Mouse (Mus musculus) liver, embryonic 14.5 days (tissue): Measurements from ENCODE around the gene Vipr1. TPM values are rescaled to one million over a fixed set of nuclear protein-coding genes. Genes with fewer than 3 reads are reported as not detected.

ENCODE experiments used
- ATAC-seq: fragments of 200-750 bp; cut with Nextera tagmentation; 2 replicates; pipeline ENCODE4 v1.8.0; 2017; ENCODE audit warnings: moderate number of reproducible peaks, mild to moderate bottlenecking, moderate library complexity; ENCODE audit not compliant: insufficient read depth
- DNase-seq, 3 experiments: peaks; one replicate each; pipeline ENCODE4 v3.0.0-alpha.2; 2012 to 2013; ENCODE audit warnings: low read depth in 3 of 3, low spot score in 3 of 3
- H3K27ac ChIP-seq: fragments of 300-500 bp; sonication (generic); 2 replicates; pipeline ENCODE4 v1.5.1; 2014; ENCODE audit warnings: moderate library complexity, mild to moderate bottlenecking, control low read depth, inconsistent platforms
- H3K27me3 ChIP-seq: fragments of 300-500 bp; sonication (generic); 2 replicates; pipeline ENCODE4 v1.6.1; 2014; ENCODE audit warnings: mild to moderate bottlenecking, low read length, moderate library complexity; ENCODE audit not compliant: control insufficient read depth, insufficient read depth
- H3K36me3 ChIP-seq: fragments of 300-500 bp; sonication (generic); replicated peaks from 2 replicates; pipeline ENCODE4 v1.6.1; 2014; ENCODE audit warnings: low read depth; ENCODE audit not compliant: control insufficient read depth, insufficient read depth
- H3K4me1 ChIP-seq, 2 experiments: fragments of 200-500 bp in 1 of 2; fragments of 300-500 bp in 1 of 2; sonication (generic) in 1 of 2; replicated peaks; 2 replicates each; pipeline ENCODE4 v1.6.1; 2012 to 2014; ENCODE audit warnings: antibody characterized with exemption in 1 of 2, inconsistent platforms in 1 of 2, low read length in 1 of 2; ENCODE audit not compliant: control insufficient read depth in 2 of 2, insufficient read depth in 2 of 2
- H3K4me2 ChIP-seq: fragments of 300-500 bp; sonication (generic); 2 replicates; pipeline ENCODE4 v1.6.1; 2014; ENCODE audit warnings: low read depth, mild to moderate bottlenecking, control low read depth, moderate library complexity
- H3K4me3 ChIP-seq, 2 experiments: fragments of 200-500 bp in 1 of 2; fragments of 300-500 bp in 1 of 2; sonication (generic) in 1 of 2; 2 replicates each; pipeline ENCODE4 v1.5.1; 2012 to 2014; ENCODE audit warnings: low read depth in 2 of 2, low read length in 2 of 2, mild to moderate bottlenecking in 2 of 2, control low read depth in 1 of 2, inconsistent platforms in 1 of 2, moderate library complexity in 1 of 2; ENCODE audit not compliant: insufficient read depth in 1 of 2
- H3K9ac ChIP-seq: fragments of 300-500 bp; sonication (generic); replicated peaks from 2 replicates; pipeline ENCODE4 v1.6.1; 2014; ENCODE audit warnings: mild to moderate bottlenecking, control low read depth, moderate library complexity
- H3K9me3 ChIP-seq: fragments of 300-500 bp; sonication (generic); 2 replicates; pipeline ENCODE4 v1.6.1; 2016; ENCODE audit warnings: low read length, mixed read lengths; ENCODE audit not compliant: control insufficient read depth
- CTCF ChIP-seq: IDR thresholded peaks from 2 replicates; pipeline ENCODE4 v1.5.1; 2016; ENCODE audit warnings: antibody characterized with exemption, low read depth, control low read depth
- EP300 ChIP-seq: IDR thresholded peaks from 2 replicates; pipeline ENCODE4 v1.6.1; 2016; ENCODE audit warnings: antibody characterized with exemption, low read depth
- WGBS: fragments of 180-500 bp; shearing (Covaris S2); extraction: QIAGEN DNeasy Blood & Tissue Kit; methylation state at CpG from one replicate; pipeline ENCODE4 v1.1.7; 2014; ENCODE audit not compliant: insufficient replicate concordance; 5-methylcytosine and 5-hydroxymethylcytosine counted together
- polyA plus RNA-seq, 2 experiments: library from polyadenylated mRNA; depleted of rRNA in 1 of 2; stranded (reverse) in 1 of 2; unstranded in 1 of 2; fragments of >200 nt; fragmentation: Nextera tagmentation in 1 of 2; extraction: Ambion mirVana in 1 of 2; gene quantifications; 2 replicates each; pipeline versions ENCODE4 v1.2.1 to v1.2.3; 2012 to 2014

Gene Vipr1
- polyA plus RNA-seq, 2 experiments: 0.26 to 0.46 TPM

DNA sequence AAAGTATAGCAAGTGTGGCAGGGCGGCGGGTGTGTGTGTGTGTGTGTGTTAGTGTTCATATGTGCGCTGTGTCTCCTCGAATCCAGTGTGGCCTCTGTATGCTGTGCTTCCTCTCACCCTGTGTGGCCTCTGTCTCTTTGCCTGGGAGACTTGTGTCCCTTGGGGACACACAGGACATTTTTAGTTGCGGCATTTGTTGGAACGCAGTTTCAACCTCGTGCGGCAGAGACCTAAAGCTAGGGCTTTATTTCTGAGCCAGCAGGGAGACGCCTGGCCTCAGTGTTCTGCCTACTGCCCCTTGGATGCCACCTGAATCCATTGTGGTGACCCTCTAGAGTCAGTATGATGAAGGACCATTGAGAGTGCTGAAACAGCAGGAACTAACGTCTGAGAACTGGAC lies 9.6 kb upstream of the Vipr1 start:
- no peak for DNase-seq
- no peak for ATAC-seq
- H3K9me3 ChIP-seq: no peaks in the 10 kb centered on the region
- no peaks in the 10 kb centered on the region for H3K36me3 ChIP-seq
- no peak overlapping the region for H3K9ac ChIP-seq
- TF ChIP-seq CTCF (no peak), EP300 (no peak)
- no peaks in the 10 kb centered on the region for H3K4me1 ChIP-seq
- H3K4me3 ChIP-seq: no peak overlapping the region
- H3K27ac ChIP-seq: no peak overlapping the region
- no peak overlapping the region for H3K4me2 ChIP-seq
- H3K27me3 ChIP-seq: no peaks in the 10 kb centered on the region
- WGBS: 76% methylated on average over 10 of the region's 10 CpGs

DNA sequence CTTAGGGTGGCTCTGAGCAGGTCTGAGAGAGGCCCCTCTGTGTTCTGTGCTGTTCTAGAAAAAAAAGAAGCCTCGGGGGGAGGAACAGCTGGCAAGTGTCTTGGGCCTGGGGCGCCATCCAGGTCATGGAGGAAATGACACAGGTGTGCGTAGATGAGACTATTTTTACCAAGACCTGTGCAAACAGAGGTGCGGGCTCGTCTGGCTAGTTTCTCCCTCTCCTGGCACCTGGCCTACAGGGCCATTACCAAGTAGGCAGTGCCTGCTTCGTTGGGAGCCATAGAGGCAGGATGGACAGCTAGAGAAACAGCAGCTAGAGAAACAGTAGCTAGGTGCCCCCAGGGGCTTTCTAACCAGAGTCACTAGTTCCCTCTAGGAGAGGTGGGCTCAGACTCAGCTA lies 9.2 kb upstream of the Vipr1 start:
- DNase-seq (no peak), ATAC-seq (no peak)
- Histone ChIP-seq H3K4me1 (no peaks in the 10 kb centered on the region), H3K4me2 (no peak overlapping the region), H3K27ac (no peak overlapping the region), H3K9ac (no peak overlapping the region), H3K4me3 (no peak overlapping the region), H3K9me3 (no peaks in the 10 kb centered on the region), H3K27me3 (no peaks in the 10 kb centered on the region), H3K36me3 (no peaks in the 10 kb centered on the region)
- WGBS: 51% methylated on average over 6 of the region's 6 CpGs
- TF ChIP-seq CTCF: no peak
- TF ChIP-seq EP300: no peak

DNA sequence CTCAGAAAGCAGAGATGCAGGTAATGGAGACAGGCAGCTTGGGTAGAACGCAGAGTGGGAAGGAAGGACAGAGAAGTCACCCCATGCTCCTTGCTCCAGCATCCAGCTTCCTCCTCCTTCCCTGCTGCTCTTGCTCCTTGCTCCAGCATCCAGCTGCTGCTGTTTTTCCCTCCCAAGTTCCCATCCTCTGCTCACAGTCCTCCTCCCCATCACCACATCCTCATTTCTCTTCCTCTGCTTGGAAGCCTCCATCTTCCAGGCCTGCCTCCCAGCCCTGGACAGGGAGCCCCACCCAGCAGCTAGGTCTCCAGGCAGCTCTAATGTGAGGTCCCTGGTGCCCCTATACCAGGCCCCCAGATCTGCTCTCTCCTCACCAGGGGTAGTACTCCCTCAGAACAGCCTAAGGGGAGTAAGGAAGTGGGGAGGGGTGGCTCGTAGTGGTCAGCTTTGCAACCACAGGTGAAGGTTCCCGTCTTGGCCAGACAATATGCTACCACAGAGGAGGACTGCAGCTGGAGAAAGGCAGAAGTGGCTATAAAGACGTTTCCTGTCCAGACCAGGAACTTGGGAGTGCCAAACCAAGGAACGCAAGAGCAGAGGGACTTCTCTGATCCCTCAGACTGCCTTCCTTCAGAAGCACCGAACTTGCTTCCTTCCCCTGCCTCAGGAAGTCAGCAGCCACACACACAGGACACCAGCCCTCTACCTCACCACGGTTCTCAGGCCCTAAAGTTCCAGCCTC lies 6.5 kb upstream of the Vipr1 start:
- Histone ChIP-seq H3K9me3 (no peaks in the 10 kb centered on the region), H3K9ac (no peak overlapping the region), H3K27me3 (peaks cover 6% of the 10 kb centered on the region), H3K27ac (no peak overlapping the region), H3K4me3 (no peak overlapping the region), H3K36me3 (no peaks in the 10 kb centered on the region), H3K4me2 (no peak overlapping the region), H3K4me1 (no peaks in the 10 kb centered on the region)
- no peak for DNase-seq
- no peak for ATAC-seq
- no peak for TF ChIP-seq CTCF
- TF ChIP-seq EP300: no peak
- WGBS: 17% methylated on average over 7 of the region's 7 CpGs

DNA sequence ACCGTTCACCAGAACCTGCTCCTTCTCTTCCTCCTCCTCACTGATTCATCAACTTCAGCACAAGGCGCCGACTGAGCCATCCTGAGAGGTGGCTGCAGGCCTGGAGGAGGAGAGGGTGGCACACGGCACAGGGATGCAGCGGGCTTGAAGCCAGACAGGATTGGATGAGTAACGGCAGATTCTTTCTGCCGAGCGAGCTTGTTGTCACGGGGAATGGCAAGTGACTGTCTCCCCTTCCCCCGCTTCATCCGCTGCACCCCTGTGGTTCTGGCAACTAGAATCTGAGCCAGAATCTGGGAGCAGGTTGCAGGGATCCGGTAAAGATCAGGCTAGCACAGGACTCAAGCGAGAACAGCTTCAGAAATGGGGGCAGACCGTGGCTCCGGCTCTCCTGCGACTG lies 2.7 kb upstream of the Vipr1 start:
- WGBS: 64% methylated on average over 16 of the region's 16 CpGs
- H3K4me2 ChIP-seq: no peak overlapping the region
- H3K9me3 ChIP-seq: no peaks in the 10 kb centered on the region
- no peaks in the 10 kb centered on the region for H3K36me3 ChIP-seq
- peaks cover 38% of the 10 kb centered on the region for H3K27me3 ChIP-seq
- no peaks in the 10 kb centered on the region for H3K4me1 ChIP-seq
- DNase-seq (no peak), ATAC-seq (no peak)
- H3K4me3 ChIP-seq: no peak overlapping the region
- TF ChIP-seq CTCF (no peak), EP300 (no peak)
- no peak overlapping the region for H3K27ac ChIP-seq
- H3K9ac ChIP-seq: no peak overlapping the region

DNA sequence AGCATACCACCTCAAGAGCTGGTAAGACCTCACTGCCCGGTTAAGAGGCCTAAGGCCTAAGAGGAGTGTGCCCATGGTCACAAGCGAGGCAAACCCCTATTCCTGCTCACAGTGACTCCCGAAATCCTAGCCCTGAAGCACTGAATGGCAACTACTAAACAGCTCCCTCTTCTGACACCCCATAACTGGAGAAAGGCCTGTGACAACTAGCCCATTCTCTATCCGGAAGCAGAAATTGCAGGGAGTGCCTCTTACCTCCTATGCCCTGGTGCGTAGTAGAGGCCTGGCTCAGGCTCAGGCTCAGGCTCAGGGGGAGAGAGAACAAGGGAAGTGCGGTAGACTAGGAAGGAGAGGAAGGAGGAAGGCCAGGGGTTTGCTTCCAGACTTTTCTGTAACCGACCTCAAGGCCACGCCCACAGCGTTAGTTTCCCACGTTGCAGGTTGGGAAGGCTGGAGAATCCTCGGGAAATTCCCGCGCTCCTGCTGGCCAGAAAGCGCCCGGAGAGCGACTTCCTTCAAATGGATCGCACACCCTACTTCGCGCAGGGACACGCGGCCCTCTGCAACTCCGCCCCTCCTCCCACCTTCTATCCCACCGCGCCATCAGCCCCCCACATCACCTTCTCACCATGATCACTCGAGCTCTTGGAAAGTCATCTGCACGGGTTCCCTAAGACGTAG lies 1.1 kb upstream of the Vipr1 start:
- H3K4me2 ChIP-seq: peak overlapping the region; percentile 54
- no peaks in the 10 kb centered on the region for H3K9me3 ChIP-seq
- H3K27me3 ChIP-seq: peaks cover 38% of the 10 kb centered on the region
- H3K4me1 ChIP-seq: no peaks in the 10 kb centered on the region
- no peak overlapping the region for H3K4me3 ChIP-seq
- H3K9ac ChIP-seq: no peak overlapping the region
- TF ChIP-seq CTCF (no peak), EP300 (no peak)
- no peak for DNase-seq
- ATAC-seq: no peak
- 9% methylated on average over 27 of the region's 27 CpGs for WGBS
- H3K27ac ChIP-seq: no peak overlapping the region
- H3K36me3 ChIP-seq: no peaks in the 10 kb centered on the region
